Mouse (Mus musculus) C2C12 (cell line): ENCODE measurements around the gene Atxn1.

Source experiments
- CEBPB ChIP-seq: IDR thresholded peaks from one replicate; pipeline ENCODE4 v1.6.1; 2011; ENCODE audit warnings: low read depth, mild to moderate bottlenecking, control low read depth, moderate library complexity
- CTCF ChIP-seq: IDR thresholded peaks from one replicate; pipeline ENCODE4 v1.5.1; 2011; ENCODE audit not compliant: control insufficient read depth, insufficient read depth, insufficient read length
- FOSL1 ChIP-seq: IDR thresholded peaks from one replicate; pipeline ENCODE4 v1.8.0; 2011; ENCODE audit warnings: mild to moderate bottlenecking, low read length; ENCODE audit not compliant: poor library complexity, insufficient read depth, severe bottlenecking
- MAX ChIP-seq: IDR thresholded peaks from one replicate; pipeline ENCODE4 v1.6.1; 2011; ENCODE audit warnings: mild to moderate bottlenecking, control low read depth
- MYOG ChIP-seq: IDR thresholded peaks from one replicate; pipeline ENCODE4 v1.6.1; 2011; ENCODE audit not compliant: control insufficient read depth, insufficient read length; ENCODE audit errors: extremely low read depth
- USF1 ChIP-seq: IDR thresholded peaks from one replicate; pipeline ENCODE4 v1.6.1; 2011; ENCODE audit warnings: low read depth, mild to moderate bottlenecking, control low read depth, moderate library complexity

GRCm38 (mm10) chr13:45508495-45508894 is 456.3 kb downstream of the Atxn1 start:
- TF ChIP-seq MYOG = no peak
- TF ChIP-seq CTCF = no peak
- TF ChIP-seq USF1 = no peak
- TF ChIP-seq CEBPB = no peak
- no peak for TF ChIP-seq MAX
- no peak for TF ChIP-seq FOSL1
